Comparison of ENCODE assay signal across 10 mouse cellular contexts in genomic region chr4:152062390-152063110, GRCm38 (mm10). TPM values are rescaled to one million over a fixed set of nuclear protein-coding genes. Genes with fewer than 3 reads are reported as not detected.
DNase-seq lines count a peak whose midpoint lies in the region; ATAC-seq and TF ChIP-seq lines count a peak whose summit lies in the region.
"Had no signal": no experiment of that assay in that cellular context is flagged by ENCODE, and none has a peak within 500 bp of the region (broad histone marks: within the 10 kb centered on the region; RNA-seq: fewer than 3 reads in every experiment).

No protein-coding gene starts in this region.

- no peaks in the 10 kb centered on the region for H3K9me3 ChIP-seq in hindbrain, postnatal 0 days (ENCODE audit: low read length)
- no peaks in the 10 kb centered on the region for H3K9me3 ChIP-seq in hindbrain, embryonic 14.5 days (ENCODE audit: control insufficient read depth, low read length)
- H3K9me3 ChIP-seq in liver, embryonic 12.5 days (replicated peaks) = no peaks in the 10 kb centered on the region
- H3K9me3 ChIP-seq: G1E had no signal

- H3K4me1 ChIP-seq in hindbrain, postnatal 0 days (ENCODE audit: insufficient read depth, low read length) = no peaks in the 10 kb centered on the region
- H3K4me1 ChIP-seq in hindbrain, embryonic 14.5 days (replicated peaks; ENCODE audit: control insufficient read depth, insufficient read depth, low read length) = no peaks in the 10 kb centered on the region
- 0 out of 2 replicates have a peak, but pooled peaks cover 8% of the 10 kb centered on the region for H3K4me1 ChIP-seq in liver, embryonic 12.5 days

- H3K9ac ChIP-seq in hindbrain, postnatal 0 days (replicated peaks; ENCODE audit: low read length) = no peak overlapping the region
- H3K9ac ChIP-seq in hindbrain, embryonic 14.5 days = no peak overlapping the region
- no peak overlapping the region for H3K9ac ChIP-seq in liver, embryonic 12.5 days

- peak; percentile 38; the same call in 1 of the 2 replicates for ATAC-seq in hindbrain, postnatal 0 days
- no peak; the same call in 1 of the 2 replicates for ATAC-seq in hindbrain, embryonic 14.5 days (ENCODE audit: low FRiP score)
- ATAC-seq in liver, embryonic 12.5 days = peak; percentile 39; the same call in 1 of the 2 replicates
- ATAC-seq in granulocyte monocyte progenitor cell, adult 5-6 weeks (replicated peaks; ENCODE audit: poor library complexity, severe bottlenecking) = no peak

- peaks cover 17% of the 10 kb centered on the region; the same call in 1 of the 2 replicates for H3K36me3 ChIP-seq in hindbrain, postnatal 0 days (ENCODE audit: insufficient read depth, low read length)
- peaks cover 40% of the 10 kb centered on the region for H3K36me3 ChIP-seq in hindbrain, embryonic 14.5 days (replicated peaks; ENCODE audit: control insufficient read depth, insufficient read depth)
- H3K36me3 ChIP-seq in liver, embryonic 12.5 days = peaks cover 40% of the 10 kb centered on the region

- H3K4me2 ChIP-seq in hindbrain, postnatal 0 days (ENCODE audit: low read depth, low read length) = no peak overlapping the region
- H3K4me2 ChIP-seq in hindbrain, embryonic 14.5 days (replicated peaks) = no peak overlapping the region
- H3K4me2 ChIP-seq in liver, embryonic 12.5 days = no peak overlapping the region

- H3K27ac ChIP-seq in hindbrain, postnatal 0 days = no peak overlapping the region
- H3K27ac ChIP-seq in hindbrain, embryonic 14.5 days = no peak overlapping the region
- H3K27ac ChIP-seq in liver, embryonic 12.5 days = peak overlapping the region; percentile 18; the same call in 1 of the 2 replicates
- H3K27ac ChIP-seq in layer of hippocampus, adult 2 months = no peak overlapping the region

- intact Hi-C loops in heart, postnatal 14 days (cut with DNase I) = no loop called here

- DNase-seq in adrenal gland, adult 2 months = peak; percentile 36
- DNase-seq in adrenal gland, postnatal 25 days = no peak
- DNase-seq in hindbrain, postnatal 0 days (ENCODE audit: low spot score) = no peak
- DNase-seq in hindbrain, embryonic 14.5 days (ENCODE audit: low spot score) = no peak
- DNase-seq in heart, postnatal 14 days = peak; percentile 32 to 55
- DNase-seq in layer of hippocampus, adult 2 months (ENCODE audit: low spot score in 2 of 2) = no peak

- WGBS in hindbrain, postnatal 0 days = 70% methylated on average over 9 of the region's 9 CpGs
- 78% methylated on average over 9 of the region's 9 CpGs for WGBS in hindbrain, embryonic 14.5 days
- WGBS in liver, embryonic 12.5 days (ENCODE audit: insufficient replicate concordance) = 65% methylated on average over 9 of the region's 9 CpGs

- no peaks in the 10 kb centered on the region for H3K27me3 ChIP-seq in hindbrain, postnatal 0 days (ENCODE audit: insufficient read depth, low read length)
- no peaks in the 10 kb centered on the region for H3K27me3 ChIP-seq in hindbrain, embryonic 14.5 days (ENCODE audit: control insufficient read depth, insufficient read depth, low read length)
- H3K27me3 ChIP-seq in liver, embryonic 12.5 days (replicated peaks) = no peaks in the 10 kb centered on the region

- no peak overlapping the region for H3K4me3 ChIP-seq in hindbrain, postnatal 0 days (ENCODE audit: low read length)
- no peak overlapping the region for H3K4me3 ChIP-seq in hindbrain, embryonic 14.5 days (replicated peaks; ENCODE audit: low read length)
- no peak overlapping the region for H3K4me3 ChIP-seq in liver, embryonic 12.5 days
- H3K4me3 ChIP-seq in layer of hippocampus, adult 2 months = no peak overlapping the region

- 0 out of 2 replicates have a peak, but pooled peaks have one; percentile 4 for TF ChIP-seq CTCF in hindbrain, postnatal 0 days (IDR thresholded peaks at IDR 0.05; ENCODE audit: low read depth)
- TF ChIP-seq CTCF in layer of hippocampus, adult 2 months (conservative IDR thresholded peaks at IDR 0.05) = no peak

RNA-seq across cellular contexts. Expression of gene Plekhg5, which starts 9.7 kb away (rescaled TPM):
- total RNA-seq in adrenal gland, adult 2 months (2021) = 10 to 100 TPM in 1 of 2 experiments, 1 to 10 TPM in 1; 7.4 to 15.5 TPM
- polyA plus RNA-seq in adrenal gland, adult 2 months (2012; rRNA removed) = 21.9 and 30.7 TPM in 2 replicates
- total RNA-seq in adrenal gland, postnatal 25 days (2021) = 12.9 and 15.6 TPM in 2 replicates
- total RNA-seq in hindbrain, postnatal 0 days (2014; rRNA removed) = 20.7 and 21.0 TPM in 2 replicates
- 13.1 and 13.3 TPM in 2 replicates for polyA plus RNA-seq in hindbrain, postnatal 0 days (2015; fragmentation: Nextera tagmentation; extraction: Ambion mirVana)
- 10.0 and 10.9 TPM in 2 replicates for polyA plus RNA-seq in hindbrain, embryonic 14.5 days (2014; fragmentation: Nextera tagmentation; extraction: Ambion mirVana)
- 10 to 100 TPM; 27.0 to 28.9 TPM for total RNA-seq in heart, postnatal 14 days (2021)
- polyA plus RNA-seq in liver, embryonic 12.5 days (2016; fragmentation: Nextera tagmentation; extraction: Ambion mirVana) = 7.7 and 8.4 TPM in 2 replicates
- total RNA-seq in granulocyte monocyte progenitor cell, adult 5-6 weeks (2014; fragmentation: Nextera tagmentation) = 0.34 and 7.6 TPM in 2 replicates
- total RNA-seq in granulocyte monocyte progenitor cell, adult 5-6 weeks (2017) = 1.8 and 2.2 TPM in 2 replicates
- total RNA-seq in layer of hippocampus, adult 2 months (2021) = 100 to 1,000 TPM; 163 to 164 TPM

RNA-seq across cellular contexts. Expression of gene Nol9, which starts 23.4 kb away (rescaled TPM):
- total RNA-seq in adrenal gland, adult 2 months (2021) = 10 to 100 TPM; 16.8 to 30.6 TPM
- polyA plus RNA-seq in adrenal gland, adult 2 months (2012; rRNA removed) = 21.3 and 27.4 TPM in 2 replicates
- total RNA-seq in adrenal gland, postnatal 25 days (2021) = 26.6 and 29.1 TPM in 2 replicates
- total RNA-seq in hindbrain, postnatal 0 days (2014; rRNA removed) = 33.0 and 39.4 TPM in 2 replicates
- polyA plus RNA-seq in hindbrain, postnatal 0 days (2015; fragmentation: Nextera tagmentation; extraction: Ambion mirVana) = 17.1 and 17.9 TPM in 2 replicates
- polyA plus RNA-seq in hindbrain, embryonic 14.5 days (2014; fragmentation: Nextera tagmentation; extraction: Ambion mirVana) = 24.4 and 26.1 TPM in 2 replicates
- total RNA-seq in heart, postnatal 14 days (2021) = 10 to 100 TPM; 10.5 to 10.9 TPM
- polyA plus RNA-seq in liver, embryonic 12.5 days (2016; fragmentation: Nextera tagmentation; extraction: Ambion mirVana) = 42.3 and 44.0 TPM in 2 replicates
- 33.7 and 36.5 TPM in 2 replicates for total RNA-seq in granulocyte monocyte progenitor cell, adult 5-6 weeks (2014; fragmentation: Nextera tagmentation)
- 30.7 and 40.0 TPM in 2 replicates for total RNA-seq in granulocyte monocyte progenitor cell, adult 5-6 weeks (2017)
- total RNA-seq in layer of hippocampus, adult 2 months (2021) = 10 to 100 TPM; 19.9 to 21.0 TPM

RNA-seq across cellular contexts. Expression of gene Tas1r1, which starts 24.2 kb away (rescaled TPM):
- total RNA-seq in adrenal gland, adult 2 months (2021) = 1 to 10 TPM in 1 of 2 experiments, not detected in 1; 1.4 TPM
- 0.09 TPM in 1 of 2 replicates, not detected in the other for polyA plus RNA-seq in adrenal gland, adult 2 months (2012; rRNA removed)
- total RNA-seq in adrenal gland, postnatal 25 days (2021) = 0.09 TPM in 1 of 2 replicates, not detected in the other
- 0.42 and 0.93 TPM in 2 replicates for total RNA-seq in hindbrain, postnatal 0 days (2014; rRNA removed)
- 1.7 TPM in 2 replicates for polyA plus RNA-seq in hindbrain, postnatal 0 days (2015; fragmentation: Nextera tagmentation; extraction: Ambion mirVana)
- polyA plus RNA-seq in hindbrain, embryonic 14.5 days (2014; fragmentation: Nextera tagmentation; extraction: Ambion mirVana) = 0.90 and 1.0 TPM in 2 replicates
- under 1 TPM in 1 of 2 experiments, not detected in 1; 0.07 TPM for total RNA-seq in heart, postnatal 14 days (2021)
- polyA plus RNA-seq in liver, embryonic 12.5 days (2016; fragmentation: Nextera tagmentation; extraction: Ambion mirVana) = 0.12 and 0.19 TPM in 2 replicates
- total RNA-seq in granulocyte monocyte progenitor cell, adult 5-6 weeks (2014; fragmentation: Nextera tagmentation) = 1.6 and 3.2 TPM in 2 replicates
- total RNA-seq in granulocyte monocyte progenitor cell, adult 5-6 weeks (2017) = 1.0 and 2.6 TPM in 2 replicates
- total RNA-seq in layer of hippocampus, adult 2 months (2021) = under 1 TPM; 0.69 to 0.76 TPM
- total RNA-seq: monocyte, adult 5-6 weeks had no signal

RNA-seq across cellular contexts. Expression of gene Zbtb48, which starts 35.1 kb away (rescaled TPM):
- total RNA-seq in adrenal gland, adult 2 months (2021) = 10 to 100 TPM in 1 of 2 experiments, 1 to 10 TPM in 1; 7.9 to 10.2 TPM
- 9.1 and 10.5 TPM in 2 replicates for polyA plus RNA-seq in adrenal gland, adult 2 months (2012; rRNA removed)
- 11.0 and 11.6 TPM in 2 replicates for total RNA-seq in adrenal gland, postnatal 25 days (2021)
- 7.0 and 8.6 TPM in 2 replicates for total RNA-seq in hindbrain, postnatal 0 days (2014; rRNA removed)
- polyA plus RNA-seq in hindbrain, postnatal 0 days (2015; fragmentation: Nextera tagmentation; extraction: Ambion mirVana) = 10.7 and 16.2 TPM in 2 replicates
- 19.1 and 20.7 TPM in 2 replicates for polyA plus RNA-seq in hindbrain, embryonic 14.5 days (2014; fragmentation: Nextera tagmentation; extraction: Ambion mirVana)
- total RNA-seq in heart, postnatal 14 days (2021) = 1 to 10 TPM; 4.7 to 7.5 TPM
- polyA plus RNA-seq in liver, embryonic 12.5 days (2016; fragmentation: Nextera tagmentation; extraction: Ambion mirVana) = 11.4 and 12.2 TPM in 2 replicates
- total RNA-seq in granulocyte monocyte progenitor cell, adult 5-6 weeks (2014; fragmentation: Nextera tagmentation) = 9.2 and 15.7 TPM in 2 replicates
- 5.2 and 10.3 TPM in 2 replicates for total RNA-seq in granulocyte monocyte progenitor cell, adult 5-6 weeks (2017)
- 10 to 100 TPM; 12.7 to 16.9 TPM for total RNA-seq in layer of hippocampus, adult 2 months (2021)

RNA-seq across cellular contexts. Expression of gene Tnfrsf25, which starts 53.2 kb away (rescaled TPM):
- 1 to 10 TPM in 1 of 2 experiments, under 1 TPM in 1; 0.79 to 1.3 TPM for total RNA-seq in adrenal gland, adult 2 months (2021)
- polyA plus RNA-seq in adrenal gland, adult 2 months (2012; rRNA removed) = 2.5 TPM in 2 replicates
- total RNA-seq in adrenal gland, postnatal 25 days (2021) = 1.5 and 2.0 TPM in 2 replicates
- 0.22 and 1.6 TPM in 2 replicates for total RNA-seq in hindbrain, postnatal 0 days (2014; rRNA removed)
- polyA plus RNA-seq in hindbrain, postnatal 0 days (2015; fragmentation: Nextera tagmentation; extraction: Ambion mirVana) = 0.48 and 0.62 TPM in 2 replicates
- polyA plus RNA-seq in hindbrain, embryonic 14.5 days (2014; fragmentation: Nextera tagmentation; extraction: Ambion mirVana) = 0.94 and 0.95 TPM in 2 replicates
- 1 to 10 TPM; 4.0 to 6.7 TPM for total RNA-seq in heart, postnatal 14 days (2021)
- polyA plus RNA-seq in liver, embryonic 12.5 days (2016; fragmentation: Nextera tagmentation; extraction: Ambion mirVana) = 0.74 and 0.87 TPM in 2 replicates
- not detected in 2 replicates for total RNA-seq in granulocyte monocyte progenitor cell, adult 5-6 weeks (2014; fragmentation: Nextera tagmentation)
- 1.6 TPM in 1 of 2 replicates, not detected in the other for total RNA-seq in granulocyte monocyte progenitor cell, adult 5-6 weeks (2017)
- total RNA-seq in layer of hippocampus, adult 2 months (2021) = 10 to 100 TPM; 22.7 to 48.4 TPM
- total RNA-seq: G1E; monocyte, adult 5-6 weeks had no signal
- polyA plus RNA-seq: G1E had no signal

Comparison
In these comparisons a context has a peak if more than half of its experiments do, and no peak if none do; other contexts are left out.
1. DNase-seq: peak in adrenal gland, adult 2 months (single experiment) and heart, postnatal 14 days (2 of 2); none in adrenal gland, postnatal 25 days (single experiment), hindbrain, postnatal 0 days (single experiment), hindbrain, embryonic 14.5 days (single experiment) and layer of hippocampus, adult 2 months (0 of 2).
2. ATAC-seq: peak in hindbrain, postnatal 0 days (single experiment) and liver, embryonic 12.5 days (single experiment); none in hindbrain, embryonic 14.5 days (single experiment) and granulocyte monocyte progenitor cell, adult 5-6 weeks (single experiment).